Mouse (Mus musculus): ENCODE data around the gene 1700067K01Rik. TPM values are rescaled to one million over a fixed set of nuclear protein-coding genes. Genes with fewer than 3 reads are reported as not detected.

1700067K01Rik gene
- 0.51 and 1.1 TPM in 2 replicates for polyA plus RNA-seq (2015; fragmentation: Nextera tagmentation; extraction: Ambion mirVana)

- Histone ChIP-seq H3K4me2 (replicated peaks; ENCODE audit: low read depth, low read length) (peak within 1 kb of the TSS; percentile 28), H3K9ac (replicated peaks; ENCODE audit: low read length) (0 out of 2 replicates have a peak within 1 kb of the TSS, but pooled peaks have one; percentile 1), H3K27ac (ENCODE audit: low read length) (no peak within 1 kb of the TSS), H3K4me3 (ENCODE audit: low read length) (no peak within 1 kb of the TSS), H3K4me1 (ENCODE audit: insufficient read depth, low read length) (peaks cover 34% of the 10 kb centered on the region), H3K27me3 (ENCODE audit: insufficient read depth, low read length) (no peaks in the 10 kb centered on the region), H3K9me3 (ENCODE audit: low read length) (no peaks in the 10 kb centered on the region), H3K36me3 (ENCODE audit: insufficient read depth, low read length) (peaks cover 18% of the 10 kb centered on the region)
- ATAC-seq (ENCODE audit: low FRiP score, low TSS enrichment), result no peak
- 33% methylated on average over 61 of the region's 61 CpGs for WGBS
These were observed at the start of gene 1700067K01Rik for GRCm38 (mm10) chr8:84001281-84002000. 1700067K01Rik (plus strand) TSS chr8:84001502.

DNA sequence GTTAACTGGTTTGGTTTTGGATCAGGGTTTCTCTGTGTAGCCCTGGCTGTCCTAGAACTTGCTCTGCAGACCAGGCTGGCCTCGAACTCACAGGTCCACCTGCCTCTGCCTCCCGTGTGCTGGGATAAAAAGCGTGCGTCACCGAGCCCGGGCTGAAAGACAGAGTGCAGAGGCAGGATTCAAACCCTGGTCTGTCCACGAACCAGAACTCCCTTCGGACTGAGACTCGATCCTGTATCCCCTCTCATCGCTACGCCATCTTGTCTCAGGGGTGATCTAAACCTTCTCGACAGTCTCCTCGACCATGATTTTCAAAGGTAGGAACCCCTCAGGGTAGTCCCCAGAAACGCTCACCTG is 46.6 kb upstream of the 1700067K01Rik start:
- under 1% methylated on average over 14 of the region's 14 CpGs for WGBS
- no peak overlapping the region for H3K27ac ChIP-seq (ENCODE audit: low read length)
- H3K9me3 ChIP-seq (ENCODE audit: low read length), result no peaks in the 10 kb centered on the region
- no peaks in the 10 kb centered on the region for H3K36me3 ChIP-seq (ENCODE audit: insufficient read depth, low read length)
- H3K4me3 ChIP-seq (ENCODE audit: low read length), result peak overlapping the region; percentile 84
- H3K27me3 ChIP-seq (ENCODE audit: insufficient read depth, low read length), result no peaks in the 10 kb centered on the region
- H3K4me2 ChIP-seq (replicated peaks; ENCODE audit: low read depth, low read length), result peak overlapping the region; percentile 63
- peaks cover 18% of the 10 kb centered on the region for H3K4me1 ChIP-seq (ENCODE audit: insufficient read depth, low read length)
- H3K9ac ChIP-seq (replicated peaks; ENCODE audit: low read length), result peak overlapping the region; percentile 64
- no peak for ATAC-seq (ENCODE audit: low FRiP score, low TSS enrichment)

GRCm38 (mm10) chr8:83955106-83955957 is 46.0 kb upstream of the 1700067K01Rik start, which contains the start of the genes Gm10644 and Asf1b:
Gm10644 (minus strand) TSS chr8:83955205.
Asf1b (plus strand) TSS chr8:83955507.
- Histone ChIP-seq H3K27ac (ENCODE audit: low read length) (no peak within 1 kb of the TSS), H3K27me3 (ENCODE audit: insufficient read depth, low read length) (no peaks in the 10 kb centered on the region), H3K9me3 (ENCODE audit: low read length) (no peaks in the 10 kb centered on the region), H3K4me2 (replicated peaks; ENCODE audit: low read depth, low read length) (peak within 1 kb of the TSS; percentile 85), H3K4me3 (ENCODE audit: low read length) (peak within 1 kb of the TSS; percentile 84), H3K36me3 (ENCODE audit: insufficient read depth, low read length) (no peaks in the 10 kb centered on the region), H3K4me1 (ENCODE audit: insufficient read depth, low read length) (peaks cover 18% of the 10 kb centered on the region), H3K9ac (replicated peaks; ENCODE audit: low read length) (peak within 1 kb of the TSS; percentile 72)
- ATAC-seq (ENCODE audit: low FRiP score, low TSS enrichment), result peak; percentile 100
- WGBS, result under 1% methylated on average over 75 of the region's 75 CpGs

DNA sequence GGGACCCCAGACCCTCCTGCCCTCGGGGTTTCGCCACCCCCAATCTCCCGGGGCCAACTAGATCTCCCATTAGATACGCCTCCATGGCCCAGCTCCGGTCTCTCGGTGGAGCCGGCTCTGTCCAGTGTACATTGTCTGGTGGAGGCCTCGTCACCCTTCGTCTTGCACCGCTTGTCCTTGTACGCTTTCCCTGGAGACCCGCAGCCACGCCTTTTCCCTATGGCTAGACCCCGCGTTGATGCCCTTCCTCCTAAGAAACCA is 45.4 kb upstream of the 1700067K01Rik start:
- H3K4me3 ChIP-seq (ENCODE audit: low read length), result peak overlapping the region; percentile 84
- under 1% methylated on average over 15 of the region's 15 CpGs for WGBS
- H3K9ac ChIP-seq (replicated peaks; ENCODE audit: low read length), result peak overlapping the region; percentile 72
- H3K27me3 ChIP-seq (ENCODE audit: insufficient read depth, low read length), result no peaks in the 10 kb centered on the region
- H3K9me3 ChIP-seq (ENCODE audit: low read length), result no peaks in the 10 kb centered on the region
- peak overlapping the region; percentile 85 for H3K4me2 ChIP-seq (replicated peaks; ENCODE audit: low read depth, low read length)
- H3K4me1 ChIP-seq (ENCODE audit: insufficient read depth, low read length), result peaks cover 18% of the 10 kb centered on the region
- H3K27ac ChIP-seq (ENCODE audit: low read length), result no peak overlapping the region
- H3K36me3 ChIP-seq (ENCODE audit: insufficient read depth, low read length), result no peaks in the 10 kb centered on the region
- ATAC-seq (ENCODE audit: low FRiP score, low TSS enrichment), result no peak

GRCm38 (mm10) chr8:83956789-83957188 is 44.5 kb upstream of the 1700067K01Rik start:
- Histone ChIP-seq H3K9me3 (ENCODE audit: low read length) (no peaks in the 10 kb centered on the region), H3K4me1 (ENCODE audit: insufficient read depth, low read length) (peaks cover 18% of the 10 kb centered on the region), H3K27me3 (ENCODE audit: insufficient read depth, low read length) (no peaks in the 10 kb centered on the region), H3K4me3 (ENCODE audit: low read length) (peak overlapping the region; percentile 84), H3K4me2 (replicated peaks; ENCODE audit: low read depth, low read length) (peak overlapping the region; percentile 85), H3K9ac (replicated peaks; ENCODE audit: low read length) (peak overlapping the region; percentile 72; the same call in 1 of the 2 replicates), H3K36me3 (ENCODE audit: insufficient read depth, low read length) (no peaks in the 10 kb centered on the region), H3K27ac (ENCODE audit: low read length) (no peak overlapping the region)
- WGBS, result 46% methylated on average over 1 of the region's 1 CpGs
- no peak for ATAC-seq (ENCODE audit: low FRiP score, low TSS enrichment)

- Histone ChIP-seq H3K27me3 (ENCODE audit: insufficient read depth, low read length) (no peaks in the 10 kb centered on the region), H3K4me3 (ENCODE audit: low read length) (no peak overlapping the region), H3K4me2 (replicated peaks; ENCODE audit: low read depth, low read length) (no peak overlapping the region), H3K9me3 (ENCODE audit: low read length) (no peaks in the 10 kb centered on the region), H3K36me3 (ENCODE audit: insufficient read depth, low read length) (peaks cover 16% of the 10 kb centered on the region; the same call in 1 of the 2 replicates), H3K4me1 (ENCODE audit: insufficient read depth, low read length) (no peaks in the 10 kb centered on the region), H3K9ac (replicated peaks; ENCODE audit: low read length) (no peak overlapping the region), H3K27ac (ENCODE audit: low read length) (no peak overlapping the region)
- no peak for ATAC-seq (ENCODE audit: low FRiP score, low TSS enrichment)
- WGBS, result 89% methylated on average over 5 of the region's 5 CpGs
These were observed 37.1 kb upstream of the 1700067K01Rik start for GRCm38 (mm10) chr8:83964015-83964765.

DNA sequence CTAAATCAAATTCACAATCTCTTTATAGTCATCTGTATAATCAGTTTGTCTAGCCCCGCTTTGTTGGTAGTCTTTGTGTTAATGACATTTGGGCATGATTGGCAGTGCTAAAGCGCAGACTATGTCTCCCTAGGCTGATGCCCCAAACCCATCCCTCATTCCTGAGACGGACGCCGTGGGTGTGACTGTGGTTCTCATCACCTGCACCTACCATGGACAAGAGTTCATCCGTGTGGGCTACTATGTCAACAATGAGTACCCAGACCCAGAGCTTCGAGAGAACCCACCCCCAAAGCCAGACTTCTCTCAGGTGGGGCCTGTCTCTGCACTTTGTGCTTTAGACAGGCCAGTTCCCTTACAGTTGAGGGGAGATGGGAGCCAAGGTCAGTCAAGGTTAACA is 33.6 kb upstream of the 1700067K01Rik start:
- WGBS, result 90% methylated on average over 7 of the region's 7 CpGs
- Histone ChIP-seq H3K4me2 (replicated peaks; ENCODE audit: low read depth, low read length) (no peak overlapping the region), H3K9me3 (ENCODE audit: low read length) (no peaks in the 10 kb centered on the region), H3K4me3 (ENCODE audit: low read length) (no peak overlapping the region), H3K27ac (ENCODE audit: low read length) (no peak overlapping the region), H3K27me3 (ENCODE audit: insufficient read depth, low read length) (no peaks in the 10 kb centered on the region), H3K36me3 (ENCODE audit: insufficient read depth, low read length) (peaks cover 23% of the 10 kb centered on the region; the same call in 1 of the 2 replicates), H3K9ac (replicated peaks; ENCODE audit: low read length) (no peak overlapping the region), H3K4me1 (ENCODE audit: insufficient read depth, low read length) (peaks cover 5% of the 10 kb centered on the region; the same call in 1 of the 2 replicates)
- ATAC-seq (ENCODE audit: low FRiP score, low TSS enrichment), result no peak

GRCm38 (mm10) chr8:83971121-83971520 is 30.2 kb upstream of the 1700067K01Rik start:
- Histone ChIP-seq H3K4me2 (replicated peaks; ENCODE audit: low read depth, low read length) (no peak overlapping the region), H3K4me3 (ENCODE audit: low read length) (no peak overlapping the region), H3K27me3 (ENCODE audit: insufficient read depth, low read length) (no peaks in the 10 kb centered on the region), H3K9me3 (ENCODE audit: low read length) (no peaks in the 10 kb centered on the region), H3K4me1 (ENCODE audit: insufficient read depth, low read length) (peaks cover 18% of the 10 kb centered on the region), H3K27ac (ENCODE audit: low read length) (no peak overlapping the region), H3K36me3 (ENCODE audit: insufficient read depth, low read length) (peaks cover 18% of the 10 kb centered on the region; the same call in 1 of the 2 replicates), H3K9ac (replicated peaks; ENCODE audit: low read length) (no peak overlapping the region)
- WGBS, result 92% methylated on average over 4 of the region's 4 CpGs
- no peak for ATAC-seq (ENCODE audit: low FRiP score, low TSS enrichment)

- Histone ChIP-seq H3K9ac (replicated peaks; ENCODE audit: low read length) (peak overlapping the region; percentile 78), H3K4me3 (ENCODE audit: low read length) (peak overlapping the region; percentile 93), H3K27ac (ENCODE audit: low read length) (peak overlapping the region; percentile 74; the same call in 1 of the 2 replicates), H3K4me2 (replicated peaks; ENCODE audit: low read depth, low read length) (peak overlapping the region; percentile 88), H3K4me1 (ENCODE audit: insufficient read depth, low read length) (peaks cover 18% of the 10 kb centered on the region), H3K9me3 (ENCODE audit: low read length) (no peaks in the 10 kb centered on the region), H3K27me3 (ENCODE audit: insufficient read depth, low read length) (no peaks in the 10 kb centered on the region), H3K36me3 (ENCODE audit: insufficient read depth, low read length) (peaks cover 18% of the 10 kb centered on the region; the same call in 1 of the 2 replicates)
- WGBS, result 74% methylated on average over 6 of the region's 6 CpGs
- no peak for ATAC-seq (ENCODE audit: low FRiP score, low TSS enrichment)
These were observed 29.6 kb upstream of the 1700067K01Rik start for GRCm38 (mm10) chr8:83971661-83972060.
